Mouse (Mus musculus): ENCODE results near the gene Rad54l2. TPM values are rescaled to one million over a fixed set of nuclear protein-coding genes. Genes with fewer than 3 reads are reported as not detected.

The Rad54l2 gene
- polyA plus RNA-seq, 1 experiment from 2014 or later, result 3.3 TPM

GRCm38 (mm10) chr9:106675965-106676364 is 113.0 kb downstream of the Rad54l2 start:
- peaks cover 7 to 12% of the 10 kb centered on the region in 2 experiments; a peak in 3 of 4 replicates for H3K4me1 ChIP-seq (ENCODE audit: control insufficient read depth in 2 of 2, insufficient read depth in 2 of 2, low read length in 2 of 2)
- peaks cover 65% of the 10 kb centered on the region for H3K36me3 ChIP-seq (ENCODE audit: control insufficient read depth, insufficient read depth, low read length)
- no peak overlapping the region for H3K9ac ChIP-seq (ENCODE audit: low read length)
- 70% methylated on average over 9 of the region's 9 CpGs for WGBS
- ATAC-seq (ENCODE audit: insufficient number of reproducible peaks, insufficient read depth, low FRiP score, low read depth), result no peak
- H3K27ac ChIP-seq (replicated peaks in 1 of 2; ENCODE audit: control insufficient read depth in 1 of 2, insufficient read depth in 1 of 2, low read depth in 2 of 2, low read length in 2 of 2), result no peak overlapping the region
- no peaks in the 10 kb centered on the region for H3K27me3 ChIP-seq (ENCODE audit: control insufficient read depth, insufficient read depth, low read length)
- H3K4me3 ChIP-seq (ENCODE audit: control insufficient read depth in 1 of 2, insufficient read depth in 1 of 2, low read depth in 1 of 2, low read length in 2 of 2), result no peak overlapping the region
- H3K9me3 ChIP-seq (ENCODE audit: control insufficient read depth, low read length), result no peaks in the 10 kb centered on the region
- H3K4me2 ChIP-seq (ENCODE audit: low read length), result no peak overlapping the region

GRCm38 (mm10) chr9:106675480-106675879 is 113.5 kb downstream of the Rad54l2 start:
- Histone ChIP-seq H3K27me3 (ENCODE audit: control insufficient read depth, insufficient read depth, low read length) (no peaks in the 10 kb centered on the region), H3K9ac (ENCODE audit: low read length) (no peak overlapping the region), H3K4me3 (ENCODE audit: control insufficient read depth in 1 of 2, insufficient read depth in 1 of 2, low read depth in 1 of 2, low read length in 2 of 2) (no peak overlapping the region), H3K27ac (replicated peaks in 1 of 2; ENCODE audit: control insufficient read depth in 1 of 2, insufficient read depth in 1 of 2, low read depth in 2 of 2, low read length in 2 of 2) (no peak overlapping the region), H3K4me2 (ENCODE audit: low read length) (no peak overlapping the region), H3K36me3 (ENCODE audit: control insufficient read depth, insufficient read depth, low read length) (peaks cover 65% of the 10 kb centered on the region), H3K4me1 (ENCODE audit: control insufficient read depth in 2 of 2, insufficient read depth in 2 of 2, low read length in 2 of 2) (peaks cover 7 to 12% of the 10 kb centered on the region in 2 experiments; a peak in 3 of 4 replicates), H3K9me3 (ENCODE audit: control insufficient read depth, low read length) (no peaks in the 10 kb centered on the region)
- no peak for ATAC-seq (ENCODE audit: insufficient number of reproducible peaks, insufficient read depth, low FRiP score, low read depth)
- WGBS, result 0% methylated on average over 1 of the region's 1 CpGs

- Histone ChIP-seq H3K4me2 (ENCODE audit: low read length) (no peak overlapping the region), H3K9me3 (ENCODE audit: control insufficient read depth, low read length) (no peaks in the 10 kb centered on the region), H3K4me3 (ENCODE audit: control insufficient read depth in 1 of 2, insufficient read depth in 1 of 2, low read depth in 1 of 2, low read length in 2 of 2) (no peak overlapping the region), H3K27me3 (ENCODE audit: control insufficient read depth, insufficient read depth, low read length) (no peaks in the 10 kb centered on the region), H3K36me3 (ENCODE audit: control insufficient read depth, insufficient read depth, low read length) (peaks cover 63% of the 10 kb centered on the region), H3K9ac (ENCODE audit: low read length) (no peak overlapping the region), H3K4me1 (ENCODE audit: control insufficient read depth in 2 of 2, insufficient read depth in 2 of 2, low read length in 2 of 2) (peaks cover 7 to 12% of the 10 kb centered on the region in 2 experiments; a peak in 3 of 4 replicates), H3K27ac (replicated peaks in 1 of 2; ENCODE audit: control insufficient read depth in 1 of 2, insufficient read depth in 1 of 2, low read depth in 2 of 2, low read length in 2 of 2) (no peak overlapping the region)
- ATAC-seq (ENCODE audit: insufficient number of reproducible peaks, insufficient read depth, low FRiP score, low read depth), result no peak
- WGBS, result 83% methylated on average over 2 of the region's 2 CpGs
Measured at GRCm38 (mm10) chr9:106673860-106674259, 115.1 kb downstream of the Rad54l2 start.

GRCm38 (mm10) chr9:106664856-106665255 is 124.1 kb downstream of the Rad54l2 start:
- H3K9ac ChIP-seq (ENCODE audit: low read length), result no peak overlapping the region
- no peak overlapping the region for H3K27ac ChIP-seq (replicated peaks in 1 of 2; ENCODE audit: control insufficient read depth in 1 of 2, insufficient read depth in 1 of 2, low read depth in 2 of 2, low read length in 2 of 2)
- WGBS, result 89% methylated on average over 6 of the region's 6 CpGs
- no peaks in the 10 kb centered on the region for H3K27me3 ChIP-seq (ENCODE audit: control insufficient read depth, insufficient read depth, low read length)
- H3K4me1 ChIP-seq (ENCODE audit: control insufficient read depth in 2 of 2, insufficient read depth in 2 of 2, low read length in 2 of 2), result peaks cover 8 to 17% of the 10 kb centered on the region in 2 experiments
- ATAC-seq (ENCODE audit: insufficient number of reproducible peaks, insufficient read depth, low FRiP score, low read depth), result no peak
- H3K36me3 ChIP-seq (ENCODE audit: control insufficient read depth, insufficient read depth, low read length), result peaks cover 78% of the 10 kb centered on the region
- H3K9me3 ChIP-seq (ENCODE audit: control insufficient read depth, low read length), result no peaks in the 10 kb centered on the region
- no peak overlapping the region for H3K4me2 ChIP-seq (ENCODE audit: low read length)
- no peak overlapping the region for H3K4me3 ChIP-seq (ENCODE audit: control insufficient read depth in 1 of 2, insufficient read depth in 1 of 2, low read depth in 1 of 2, low read length in 2 of 2)

GRCm38 (mm10) chr9:106664433-106664832 is 124.6 kb downstream of the Rad54l2 start:
- peaks cover 8 to 17% of the 10 kb centered on the region in 2 experiments for H3K4me1 ChIP-seq (ENCODE audit: control insufficient read depth in 2 of 2, insufficient read depth in 2 of 2, low read length in 2 of 2)
- WGBS, result 82% methylated on average over 4 of the region's 4 CpGs
- no peak overlapping the region for H3K27ac ChIP-seq (replicated peaks in 1 of 2; ENCODE audit: control insufficient read depth in 1 of 2, insufficient read depth in 1 of 2, low read depth in 2 of 2, low read length in 2 of 2)
- no peak overlapping the region for H3K4me3 ChIP-seq (ENCODE audit: control insufficient read depth in 1 of 2, insufficient read depth in 1 of 2, low read depth in 1 of 2, low read length in 2 of 2)
- ATAC-seq (ENCODE audit: insufficient number of reproducible peaks, insufficient read depth, low FRiP score, low read depth), result no peak
- H3K4me2 ChIP-seq (ENCODE audit: low read length), result no peak overlapping the region
- H3K9me3 ChIP-seq (ENCODE audit: control insufficient read depth, low read length), result no peaks in the 10 kb centered on the region
- H3K36me3 ChIP-seq (ENCODE audit: control insufficient read depth, insufficient read depth, low read length), result peaks cover 79% of the 10 kb centered on the region
- H3K27me3 ChIP-seq (ENCODE audit: control insufficient read depth, insufficient read depth, low read length), result no peaks in the 10 kb centered on the region
- H3K9ac ChIP-seq (ENCODE audit: low read length), result no peak overlapping the region

GRCm38 (mm10) chr9:106663200-106663599 is 125.8 kb downstream of the Rad54l2 start:
- Histone ChIP-seq H3K9ac (ENCODE audit: low read length) (no peak overlapping the region), H3K9me3 (ENCODE audit: control insufficient read depth, low read length) (no peaks in the 10 kb centered on the region), H3K27me3 (ENCODE audit: control insufficient read depth, insufficient read depth, low read length) (no peaks in the 10 kb centered on the region), H3K4me2 (ENCODE audit: low read length) (peak overlapping the region; percentile 25; the same call in 1 of the 2 replicates), H3K4me3 (ENCODE audit: control insufficient read depth in 1 of 2, insufficient read depth in 1 of 2, low read depth in 1 of 2, low read length in 2 of 2) (no peak overlapping the region), H3K27ac (replicated peaks in 1 of 2; ENCODE audit: control insufficient read depth in 1 of 2, insufficient read depth in 1 of 2, low read depth in 2 of 2, low read length in 2 of 2) (peak overlapping the region in 1 of 2 experiments; percentile 41; a peak in 1 of 4 replicates), H3K36me3 (ENCODE audit: control insufficient read depth, insufficient read depth, low read length) (peaks cover 81% of the 10 kb centered on the region), H3K4me1 (ENCODE audit: control insufficient read depth in 2 of 2, insufficient read depth in 2 of 2, low read length in 2 of 2) (peaks cover 8 to 17% of the 10 kb centered on the region in 2 experiments)
- WGBS, result 28% methylated on average over 6 of the region's 6 CpGs
- peak; percentile 52 for ATAC-seq (ENCODE audit: insufficient number of reproducible peaks, insufficient read depth, low FRiP score, low read depth)

- H3K36me3 ChIP-seq (ENCODE audit: control insufficient read depth, insufficient read depth, low read length), result peaks cover 50% of the 10 kb centered on the region
- H3K4me2 ChIP-seq (ENCODE audit: low read length), result no peak overlapping the region
- no peaks in the 10 kb centered on the region for H3K9me3 ChIP-seq (ENCODE audit: control insufficient read depth, low read length)
- no peak for ATAC-seq (ENCODE audit: insufficient number of reproducible peaks, insufficient read depth, low FRiP score, low read depth)
- H3K9ac ChIP-seq (ENCODE audit: low read length), result no peak overlapping the region
- H3K27me3 ChIP-seq (ENCODE audit: control insufficient read depth, insufficient read depth, low read length), result peaks cover 18% of the 10 kb centered on the region
- no peak overlapping the region for H3K4me3 ChIP-seq (ENCODE audit: control insufficient read depth in 1 of 2, insufficient read depth in 1 of 2, low read depth in 1 of 2, low read length in 2 of 2)
- H3K27ac ChIP-seq (replicated peaks in 1 of 2; ENCODE audit: control insufficient read depth in 1 of 2, insufficient read depth in 1 of 2, low read depth in 2 of 2, low read length in 2 of 2), result no peak overlapping the region
- 95% methylated on average over 1 of the region's 1 CpGs for WGBS
- peaks cover 8 to 23% of the 10 kb centered on the region in 2 experiments for H3K4me1 ChIP-seq (ENCODE audit: control insufficient read depth in 2 of 2, insufficient read depth in 2 of 2, low read length in 2 of 2)
Measured at GRCm38 (mm10) chr9:106659935-106660334, 129.1 kb downstream of the Rad54l2 start.

- no peak for ATAC-seq (ENCODE audit: insufficient number of reproducible peaks, insufficient read depth, low FRiP score, low read depth)
- 75% methylated on average over 7 of the region's 7 CpGs for WGBS
- peaks cover 8 to 23% of the 10 kb centered on the region in 2 experiments for H3K4me1 ChIP-seq (ENCODE audit: control insufficient read depth in 2 of 2, insufficient read depth in 2 of 2, low read length in 2 of 2)
- no peak overlapping the region for H3K4me3 ChIP-seq (ENCODE audit: control insufficient read depth in 1 of 2, insufficient read depth in 1 of 2, low read depth in 1 of 2, low read length in 2 of 2)
- no peak overlapping the region for H3K4me2 ChIP-seq (ENCODE audit: low read length)
- H3K27ac ChIP-seq (replicated peaks in 1 of 2; ENCODE audit: control insufficient read depth in 1 of 2, insufficient read depth in 1 of 2, low read depth in 2 of 2, low read length in 2 of 2), result no peak overlapping the region
- H3K27me3 ChIP-seq (ENCODE audit: control insufficient read depth, insufficient read depth, low read length), result peaks cover 22% of the 10 kb centered on the region
- H3K36me3 ChIP-seq (ENCODE audit: control insufficient read depth, insufficient read depth, low read length), result peaks cover 47% of the 10 kb centered on the region
- H3K9ac ChIP-seq (ENCODE audit: low read length), result no peak overlapping the region
- H3K9me3 ChIP-seq (ENCODE audit: control insufficient read depth, low read length), result no peaks in the 10 kb centered on the region
Measured at GRCm38 (mm10) chr9:106659441-106659840, 129.6 kb downstream of the Rad54l2 start.

Data from heart, embryonic 14.5 days (tissue).